Mouse (Mus musculus): ENCODE results near the gene E2f3.

- TF ChIP-seq POLR2A (IDR thresholded peaks at IDR 0.05; ENCODE audit: low read depth, low read length) (no peak), CTCF (IDR thresholded peaks at IDR 0.05; ENCODE audit: borderline replicate concordance, insufficient read depth, low read length) (no peak)
Observed at GRCm38 (mm10) chr13:29903341-29903740, 82.5 kb downstream of the E2f3 start.
